Mouse (Mus musculus): ENCODE measurements around the gene Dnah12.

DNA sequence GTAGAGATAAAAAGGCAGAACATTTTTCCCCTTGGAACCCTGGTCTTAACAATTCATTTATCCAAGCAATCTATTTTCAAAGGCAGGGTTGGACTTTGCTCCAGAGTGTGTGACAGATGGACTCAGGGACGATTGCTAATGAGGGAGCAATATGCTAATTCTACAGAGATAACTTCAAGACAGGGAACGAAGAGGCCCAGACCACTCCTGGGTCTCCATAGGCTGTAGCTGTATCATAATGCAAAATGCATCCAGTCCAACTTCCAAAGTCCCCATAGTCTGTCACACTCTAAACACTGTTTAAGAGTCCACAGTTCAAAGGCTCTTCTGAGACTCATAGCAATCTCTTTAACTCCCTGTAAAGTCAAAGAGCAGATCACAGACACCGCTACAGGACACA lies 194.2 kb downstream of the Dnah12 start:
- TF ChIP-seq CTCF (IDR thresholded peaks at IDR 0.05; ENCODE audit: borderline replicate concordance, insufficient read depth, low read length) = no peak
- no peak for TF ChIP-seq POLR2A (IDR thresholded peaks at IDR 0.05; ENCODE audit: low read depth, low read length)
